Mouse (Mus musculus) embryonic facial prominence, embryonic 10.5 days (tissue): ENCODE results near the gene Gemin7. TPM values are rescaled to one million over a fixed set of nuclear protein-coding genes. Genes with fewer than 3 reads are reported as not detected.
A peak's percentile ranks its signal among the peaks of the same experiment; 100 is the strongest.

Source experiments
- DNase-seq: peaks from one replicate; pipeline ENCODE4 v3.0.0-alpha.2; 2017; ENCODE audit warnings: low spot score
- H3K27ac ChIP-seq: fragments of 300-500 bp; sonication (generic); replicated peaks from 2 replicates; pipeline ENCODE4 v1.5.1; 2016; ENCODE audit warnings: mild to moderate bottlenecking
- H3K27me3 ChIP-seq: fragments of 300-500 bp; sonication (generic); replicated peaks from 2 replicates; pipeline ENCODE4 v1.6.1; 2016; ENCODE audit warnings: low read depth, mild to moderate bottlenecking; ENCODE audit not compliant: poor library complexity, severe bottlenecking
- H3K36me3 ChIP-seq: fragments of 300-500 bp; sonication (generic); replicated peaks from 2 replicates; pipeline ENCODE4 v1.6.1; 2016; ENCODE audit warnings: mild to moderate bottlenecking, moderate library complexity
- H3K4me1 ChIP-seq: fragments of 300-500 bp; sonication (generic); 2 replicates; pipeline ENCODE4 v1.6.1; 2016
- H3K4me3 ChIP-seq: fragments of 300-500 bp; sonication (generic); 2 replicates; pipeline ENCODE4 v1.5.1; 2016; ENCODE audit warnings: mild to moderate bottlenecking, moderate library complexity
- H3K9me3 ChIP-seq: fragments of 300-500 bp; sonication (generic); 2 replicates; pipeline ENCODE4 v1.6.1; 2016; ENCODE audit warnings: mild to moderate bottlenecking
- WGBS: fragments of 180-500 bp; shearing (Covaris S2); methylation state at CpG from one replicate; pipeline ENCODE4 v1.1.7; 2016; 5-methylcytosine and 5-hydroxymethylcytosine counted together
- polyA plus RNA-seq: library from polyadenylated mRNA; unstranded; fragments of >200 nt; fragmentation: Nextera tagmentation; extraction: Ambion mirVana; gene quantifications from 2 replicates; pipeline ENCODE4 v1.2.1, GENCODE M21; 2016

Gene Gemin7
- polyA plus RNA-seq, 1 experiment from 2014 or later, result 187 TPM

DNA sequence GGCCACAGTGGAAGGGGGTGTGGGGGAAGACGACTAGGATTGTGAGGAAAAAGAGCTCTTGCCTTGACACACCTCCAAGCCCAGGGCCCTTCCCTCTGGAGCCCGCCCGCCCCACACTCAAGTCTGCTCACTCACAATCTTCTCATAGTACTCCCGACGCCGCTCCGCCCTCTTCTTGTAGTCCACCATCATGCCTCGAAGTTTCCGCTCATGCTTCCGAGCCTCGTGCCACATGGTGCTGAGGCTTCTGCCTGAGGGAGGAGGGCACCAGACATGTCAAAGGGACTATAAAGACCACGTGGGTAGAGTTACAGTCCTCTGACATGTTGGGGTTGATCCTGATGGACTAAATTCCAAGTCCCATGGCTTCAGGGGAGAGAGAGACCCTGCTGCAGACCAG is 25.7 kb upstream of the Gemin7 start:
- H3K27me3 ChIP-seq, result no peaks in the 10 kb centered on the region
- peaks cover 47% of the 10 kb centered on the region for H3K36me3 ChIP-seq
- peak overlapping the region; percentile 100 for H3K4me3 ChIP-seq
- peaks cover 24% of the 10 kb centered on the region for H3K4me1 ChIP-seq
- no peaks in the 10 kb centered on the region for H3K9me3 ChIP-seq
- WGBS, result 84% methylated on average over 12 of the region's 12 CpGs
- no peak for DNase-seq
- H3K27ac ChIP-seq, result no peak overlapping the region

DNA sequence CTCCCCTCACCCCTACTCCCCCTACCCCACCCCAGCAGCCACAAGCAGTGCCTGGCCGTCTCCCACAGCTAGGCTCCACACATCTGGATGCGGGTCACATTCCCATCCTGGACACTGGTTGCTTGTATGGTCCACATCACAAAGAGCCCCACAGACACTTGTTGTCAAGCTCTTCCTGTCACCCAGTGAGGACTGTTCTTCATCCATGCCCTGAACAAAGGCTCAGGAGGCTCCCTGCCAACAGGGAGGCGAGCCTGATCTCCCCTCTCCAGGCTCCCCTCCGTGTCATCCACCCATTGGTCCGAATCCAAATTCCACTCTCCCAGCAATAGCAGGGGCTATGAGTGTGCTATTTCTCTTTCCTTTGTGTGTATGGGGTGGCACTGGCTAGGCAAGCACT is 23.2 kb upstream of the Gemin7 start:
- Histone ChIP-seq H3K4me3 (no peak overlapping the region), H3K27ac (no peak overlapping the region), H3K9me3 (no peaks in the 10 kb centered on the region), H3K4me1 (peaks cover 24% of the 10 kb centered on the region), H3K27me3 (no peaks in the 10 kb centered on the region), H3K36me3 (peaks cover 67% of the 10 kb centered on the region)
- 69% methylated on average over 5 of the region's 5 CpGs for WGBS
- DNase-seq, result no peak

DNA sequence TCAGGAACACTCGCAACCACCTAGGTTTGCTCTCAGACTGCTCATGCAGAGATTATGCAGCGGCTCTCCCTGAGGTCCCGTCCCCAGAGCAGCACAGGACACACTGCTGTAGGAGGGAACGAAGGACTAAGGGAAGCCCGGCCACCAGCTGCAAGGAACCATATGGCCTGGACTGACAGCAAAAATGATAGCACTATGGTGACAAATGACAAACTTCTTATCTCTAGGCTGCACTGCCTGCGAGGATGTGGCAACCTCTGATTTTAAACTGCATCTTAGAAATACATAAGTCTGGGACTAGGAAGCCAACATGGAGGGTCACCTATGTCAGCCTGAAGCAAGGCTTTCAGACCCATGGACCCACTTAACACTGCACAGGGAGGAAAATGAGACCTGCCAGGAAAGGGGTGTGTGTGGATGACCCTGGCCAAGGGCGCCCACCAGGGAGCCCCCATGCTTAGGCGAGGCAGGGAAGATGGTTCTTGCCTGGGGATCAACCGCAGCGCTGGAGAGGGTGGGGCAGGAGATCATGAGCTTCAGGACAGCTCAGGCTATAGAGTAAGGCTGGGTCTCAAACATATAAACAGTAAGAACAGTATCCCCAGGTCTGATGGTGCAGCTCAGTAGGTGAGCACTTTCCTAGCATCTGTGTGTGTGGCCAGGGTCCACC is 15.8 kb upstream of the Gemin7 start:
- no peaks in the 10 kb centered on the region for H3K9me3 ChIP-seq
- no peaks in the 10 kb centered on the region for H3K27me3 ChIP-seq
- DNase-seq, result no peak
- WGBS, result 90% methylated on average over 10 of the region's 10 CpGs
- no peak overlapping the region for H3K27ac ChIP-seq
- no peak overlapping the region for H3K4me3 ChIP-seq
- H3K36me3 ChIP-seq, result peaks cover 95% of the 10 kb centered on the region
- no peaks in the 10 kb centered on the region for H3K4me1 ChIP-seq

DNA sequence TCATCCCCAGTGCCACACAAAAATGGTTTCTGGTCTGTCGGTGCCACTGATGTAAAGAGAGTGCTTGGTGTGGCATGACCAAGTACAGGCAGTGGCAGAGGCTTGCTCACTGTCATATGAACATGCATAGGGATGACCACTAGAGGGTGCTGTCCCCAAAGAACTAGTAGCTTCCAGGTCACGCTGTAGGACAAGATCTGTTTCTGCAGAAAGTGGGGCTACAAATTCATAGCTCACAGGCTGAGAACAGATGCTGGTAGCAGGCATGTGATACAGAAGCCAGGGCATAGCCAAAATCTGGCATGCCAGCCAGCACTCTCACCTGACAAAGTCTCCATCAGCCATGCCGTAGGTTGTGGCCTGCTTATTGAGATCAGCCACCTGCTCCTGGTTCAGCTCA is 12.5 kb upstream of the Gemin7 start:
- Histone ChIP-seq H3K4me3 (no peak overlapping the region), H3K36me3 (peaks cover 100% of the 10 kb centered on the region), H3K9me3 (no peaks in the 10 kb centered on the region), H3K27me3 (no peaks in the 10 kb centered on the region), H3K27ac (no peak overlapping the region), H3K4me1 (no peaks in the 10 kb centered on the region)
- WGBS, result 69% methylated on average over 3 of the region's 3 CpGs
- peak; percentile 66 for DNase-seq

DNA sequence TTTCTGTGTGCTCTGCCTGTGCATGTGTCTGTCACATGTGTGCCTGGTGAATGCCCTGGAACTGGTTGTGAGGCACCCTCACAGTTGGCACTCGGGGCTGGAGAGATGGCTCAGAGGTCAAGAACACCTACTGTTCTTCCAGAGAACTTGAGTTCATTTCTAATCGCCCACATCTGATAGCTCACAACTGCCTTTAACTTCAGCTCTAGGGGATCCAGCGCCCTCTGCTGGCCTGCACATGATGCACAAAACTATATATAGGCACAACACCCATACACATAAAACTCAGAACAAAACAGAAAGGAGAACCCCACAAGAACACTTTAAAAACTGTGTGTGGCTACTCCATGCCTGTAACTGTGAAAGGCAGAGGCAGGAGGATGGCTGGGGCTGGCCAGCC is 11.8 kb upstream of the Gemin7 start:
- H3K36me3 ChIP-seq, result peaks cover 100% of the 10 kb centered on the region
- 59% methylated on average over 3 of the region's 3 CpGs for WGBS

DNA sequence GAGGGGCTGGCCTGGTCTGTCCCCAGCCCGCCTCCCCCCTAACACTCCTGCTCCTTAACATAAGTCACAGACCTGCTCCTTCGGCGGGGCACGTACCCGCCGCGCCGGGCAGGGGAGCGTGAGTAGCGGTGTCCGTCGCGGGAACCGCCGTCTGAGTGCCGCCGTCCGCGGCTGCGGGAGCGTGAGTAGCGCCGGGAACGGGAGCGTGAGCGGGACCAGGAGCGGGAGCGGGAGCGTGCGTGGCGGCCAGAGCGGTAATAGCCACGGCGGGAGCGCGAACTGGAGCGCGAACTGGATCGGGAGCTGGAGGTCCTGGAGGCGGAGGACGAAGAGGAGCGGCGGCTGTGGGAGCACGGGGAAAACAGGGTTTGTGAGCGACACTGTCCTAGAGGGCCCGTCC is 8.9 kb upstream of the Gemin7 start:
- H3K27me3 ChIP-seq, result no peaks in the 10 kb centered on the region
- 75% methylated on average over 46 of the region's 46 CpGs for WGBS

More for the DNA sequence above, 11.8 kb upstream of the Gemin7 start:
- Histone ChIP-seq H3K9me3 (no peaks in the 10 kb centered on the region), H3K27me3 (no peaks in the 10 kb centered on the region), H3K4me1 (no peaks in the 10 kb centered on the region), H3K27ac (no peak overlapping the region), H3K4me3 (no peak overlapping the region)
- DNase-seq, result peak; percentile 65

DNA sequence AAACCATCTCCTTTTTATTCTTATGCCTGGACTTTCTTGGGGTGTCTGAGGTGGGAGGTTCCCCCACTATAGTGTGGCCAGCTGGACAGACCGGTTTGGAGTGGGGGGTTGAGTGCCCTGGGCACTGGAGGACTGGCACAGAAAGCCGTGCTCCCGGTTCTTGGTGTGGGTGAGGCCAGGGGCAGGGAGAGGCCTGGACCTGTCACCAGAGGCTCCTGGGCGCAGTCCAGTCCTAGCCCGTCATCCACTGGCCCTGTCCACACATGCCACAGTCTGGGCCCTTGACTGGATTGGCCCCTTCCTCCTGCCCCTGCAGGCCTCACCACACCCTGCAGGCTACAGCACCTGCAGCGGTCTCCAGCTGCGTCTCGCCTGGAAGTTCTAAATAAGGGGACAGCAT is 3.2 kb upstream of the Gemin7 start:
- no peaks in the 10 kb centered on the region for H3K9me3 ChIP-seq
- no peak for DNase-seq
- no peak overlapping the region for H3K27ac ChIP-seq
- H3K4me3 ChIP-seq, result no peak overlapping the region
- 87% methylated on average over 8 of the region's 8 CpGs for WGBS
- peaks cover 63% of the 10 kb centered on the region for H3K36me3 ChIP-seq
- H3K27me3 ChIP-seq, result peaks cover 51% of the 10 kb centered on the region
- peaks cover 25% of the 10 kb centered on the region for H3K4me1 ChIP-seq

More for the DNA sequence above, 8.9 kb upstream of the Gemin7 start:
- Histone ChIP-seq H3K4me1 (no peaks in the 10 kb centered on the region), H3K4me3 (no peak overlapping the region), H3K36me3 (peaks cover 100% of the 10 kb centered on the region), H3K9me3 (no peaks in the 10 kb centered on the region), H3K27ac (no peak overlapping the region)
- no peak for DNase-seq

DNA sequence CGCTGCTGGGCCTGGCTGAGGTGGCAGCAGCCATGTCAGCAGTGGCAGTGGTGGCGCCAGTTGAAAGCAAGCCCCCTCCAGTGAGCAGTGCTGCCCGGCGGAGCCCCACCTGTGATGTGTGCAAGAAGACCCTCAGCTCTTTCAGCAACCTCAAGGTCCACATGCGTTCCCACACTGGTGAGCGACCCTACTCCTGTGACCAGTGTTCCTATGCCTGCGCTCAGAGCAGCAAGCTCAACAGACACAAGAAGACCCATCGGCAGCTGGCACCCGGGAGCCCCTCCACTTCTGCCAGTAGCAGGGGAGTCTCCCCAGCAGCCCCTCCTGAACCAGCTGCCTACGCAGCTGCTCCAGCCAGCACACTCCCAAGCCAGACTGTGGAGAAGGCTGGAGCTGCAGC is 2.4 kb upstream of the Gemin7 start:
- Histone ChIP-seq H3K27ac (no peak overlapping the region), H3K36me3 (peaks cover 54% of the 10 kb centered on the region), H3K27me3 (peaks cover 60% of the 10 kb centered on the region), H3K4me3 (no peak overlapping the region), H3K9me3 (no peaks in the 10 kb centered on the region), H3K4me1 (peaks cover 25% of the 10 kb centered on the region)
- no peak for DNase-seq
- 84% methylated on average over 10 of the region's 10 CpGs for WGBS

DNA sequence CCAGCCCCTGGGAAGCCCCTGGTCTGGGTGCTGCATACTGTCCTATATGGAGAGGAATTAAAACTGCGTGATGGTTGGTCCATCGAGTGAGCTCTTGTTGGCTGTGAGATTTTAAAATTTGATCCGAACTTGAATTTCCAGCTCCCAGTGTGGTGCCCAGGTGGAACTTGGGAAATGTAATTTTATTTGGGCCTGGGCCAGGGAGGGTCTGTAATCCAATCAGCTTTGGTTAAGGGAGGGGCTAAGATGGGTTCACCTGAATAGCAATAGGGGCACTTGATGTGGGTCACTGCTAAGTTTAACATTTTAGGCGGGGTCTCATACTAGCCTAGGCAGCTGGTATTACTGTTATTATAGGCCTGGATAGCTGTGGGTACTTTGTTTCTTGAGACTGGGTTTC is 1.0 kb upstream of the Gemin7 start:
- peaks cover 68% of the 10 kb centered on the region for H3K27me3 ChIP-seq
- no peak for DNase-seq
- H3K27ac ChIP-seq, result no peak overlapping the region
- peaks cover 41% of the 10 kb centered on the region for H3K36me3 ChIP-seq
- H3K4me1 ChIP-seq, result peaks cover 33% of the 10 kb centered on the region
- WGBS, result 59% methylated on average over 4 of the region's 4 CpGs
- H3K9me3 ChIP-seq, result no peaks in the 10 kb centered on the region
- no peak overlapping the region for H3K4me3 ChIP-seq

DNA sequence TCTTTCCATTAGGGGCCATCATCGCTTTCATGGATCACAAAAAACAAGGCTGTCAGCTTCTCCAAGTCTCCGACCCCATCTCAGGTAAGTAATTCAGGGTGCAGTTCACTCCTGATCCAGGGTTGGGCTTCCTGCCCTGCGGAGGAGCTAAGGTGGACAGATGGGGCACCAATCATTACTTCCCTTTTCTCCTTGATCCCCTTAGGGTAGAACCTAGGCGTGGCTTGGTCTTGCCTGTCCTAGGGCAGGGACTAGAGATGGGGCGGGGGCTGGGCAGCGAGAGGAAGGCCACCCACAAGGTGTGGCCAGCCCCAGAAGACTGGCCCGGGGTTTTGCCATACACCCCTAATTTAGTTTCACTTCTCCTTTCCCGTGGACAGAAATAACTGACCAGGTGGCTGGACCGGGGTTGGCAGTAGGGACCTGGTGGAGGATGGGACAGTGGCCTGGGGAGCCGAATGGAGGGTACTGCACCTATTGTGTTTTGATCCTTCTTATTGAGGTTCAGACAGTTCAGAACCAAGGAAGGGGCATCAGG is 551 bp upstream of the Gemin7 start:
- H3K9me3 ChIP-seq, result no peaks in the 10 kb centered on the region
- peaks cover 68% of the 10 kb centered on the region for H3K27me3 ChIP-seq
- peak overlapping the region; percentile 57 for H3K4me3 ChIP-seq
- 18% methylated on average over 10 of the region's 10 CpGs for WGBS
- H3K36me3 ChIP-seq, result peaks cover 36% of the 10 kb centered on the region
- no peak overlapping the region; the same call in 1 of the 2 replicates for H3K27ac ChIP-seq
- peaks cover 35% of the 10 kb centered on the region for H3K4me1 ChIP-seq
- no peak for DNase-seq

DNA sequence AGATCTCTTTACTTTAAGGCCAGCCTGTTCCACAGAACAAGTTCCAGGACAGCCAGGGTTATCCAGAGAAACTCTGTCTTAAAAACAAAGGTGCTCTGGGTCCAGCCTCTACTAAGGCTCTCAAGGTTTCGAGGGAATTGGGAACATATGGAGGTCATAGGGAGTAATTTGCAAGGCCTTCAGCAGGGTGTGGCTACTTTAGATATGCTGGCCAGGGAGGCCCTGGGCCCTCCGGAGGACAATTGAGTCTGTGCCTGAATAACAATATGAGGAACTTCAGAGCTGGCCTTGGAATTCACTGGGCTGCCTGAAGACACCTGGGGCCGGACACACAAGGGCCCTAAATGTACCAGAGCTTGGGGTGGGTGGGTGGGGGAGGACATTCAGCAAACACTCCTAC is 1.8 kb downstream of the Gemin7 start:
- peaks cover 66% of the 10 kb centered on the region for H3K27me3 ChIP-seq
- no peak overlapping the region for H3K4me3 ChIP-seq
- no peak for DNase-seq
- H3K27ac ChIP-seq, result no peak overlapping the region
- peaks cover 23% of the 10 kb centered on the region for H3K36me3 ChIP-seq
- peaks cover 51% of the 10 kb centered on the region for H3K4me1 ChIP-seq
- H3K9me3 ChIP-seq, result no peaks in the 10 kb centered on the region
- 60% methylated on average over 3 of the region's 3 CpGs for WGBS

DNA sequence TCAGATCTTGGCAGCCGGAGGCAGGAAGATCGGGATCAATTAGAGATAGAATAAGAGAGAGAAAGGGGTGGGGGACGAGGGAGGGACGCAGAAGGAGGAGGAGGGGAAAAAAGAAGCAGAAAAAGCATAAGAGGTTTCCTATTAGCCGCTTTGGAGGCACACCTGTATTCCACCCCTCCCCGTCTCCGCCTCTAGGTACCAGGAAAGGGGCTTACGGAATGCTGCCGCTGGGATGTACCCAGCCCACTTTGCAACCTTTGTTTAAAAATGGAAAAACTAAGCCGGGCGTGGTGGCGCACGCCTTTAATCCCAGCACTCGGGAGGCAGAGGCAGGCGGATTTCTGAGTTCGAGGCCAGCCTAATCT is 3.6 kb downstream of the Gemin7 start:
- 25% methylated on average over 16 of the region's 16 CpGs for WGBS
- Histone ChIP-seq H3K27ac (peak overlapping the region; percentile 86), H3K36me3 (peaks cover 29% of the 10 kb centered on the region), H3K9me3 (no peaks in the 10 kb centered on the region), H3K27me3 (peaks cover 48% of the 10 kb centered on the region), H3K4me1 (peaks cover 45% of the 10 kb centered on the region), H3K4me3 (peak overlapping the region; percentile 86)
- DNase-seq, result no peak

DNA sequence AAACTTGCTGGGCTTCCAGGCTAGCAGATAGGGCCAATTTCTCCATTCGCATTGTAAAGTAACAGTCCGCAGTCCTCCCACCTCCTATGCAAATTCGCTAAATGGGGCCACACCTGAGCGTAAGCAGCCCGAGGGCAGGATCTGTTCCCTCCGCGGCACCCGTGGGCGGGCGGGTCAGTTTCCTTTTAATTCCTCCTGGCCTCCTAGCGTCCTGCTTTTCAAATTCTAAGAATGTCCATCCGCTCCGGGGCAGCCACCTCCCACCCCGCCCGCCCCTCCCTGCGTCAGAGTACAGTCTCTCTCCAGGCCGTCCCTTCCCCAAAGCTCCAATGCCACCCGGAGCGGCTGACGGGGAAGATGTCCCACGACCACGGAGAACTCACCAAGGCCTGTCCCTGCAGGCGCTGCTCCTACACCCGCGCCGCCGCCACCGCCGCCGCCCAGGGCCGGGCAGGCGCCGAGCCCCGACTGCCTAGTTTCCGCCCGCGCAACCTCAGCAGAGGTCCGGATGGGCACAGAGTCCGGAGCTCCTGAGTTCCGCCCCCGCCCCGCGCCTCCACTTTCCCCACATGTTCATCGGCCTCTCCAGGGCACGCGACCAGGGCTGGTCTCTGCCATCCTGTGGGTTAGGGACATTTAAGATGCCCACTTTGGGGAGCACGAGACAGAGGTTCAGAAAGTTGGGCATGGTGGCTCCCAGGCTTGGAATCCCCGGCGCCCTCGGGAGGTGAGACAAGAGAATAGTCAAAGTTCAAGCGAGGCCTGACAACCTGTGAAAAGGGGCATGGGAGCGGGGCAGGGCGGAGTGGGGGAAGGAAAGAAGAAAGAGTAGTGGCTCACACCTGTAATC is 4.2 kb downstream of the Gemin7 start:
- Histone ChIP-seq H3K4me1 (peaks cover 42% of the 10 kb centered on the region), H3K27ac (peak overlapping the region; percentile 86), H3K27me3 (peaks cover 42% of the 10 kb centered on the region), H3K36me3 (peaks cover 35% of the 10 kb centered on the region), H3K4me3 (peak overlapping the region; percentile 86), H3K9me3 (no peaks in the 10 kb centered on the region)
- WGBS, result under 1% methylated on average over 53 of the region's 53 CpGs
- DNase-seq, result peak; percentile 90
